Mouse (Mus musculus) G1E (cell line): ENCODE results near the gene Btbd9.

Experiments
- CTCF ChIP-seq: IDR thresholded peaks from 2 replicates; pipeline ENCODE4 v1.5.1; 2012; ENCODE audit warnings: low read depth, low read length, inconsistent platforms, mixed read lengths
- GATA1 ChIP-seq: IDR thresholded peaks from 2 replicates; pipeline ENCODE4 v1.6.1; 2012; ENCODE audit warnings: borderline replicate concordance, low read length, inconsistent platforms, mixed read lengths
- GATA2 ChIP-seq: IDR thresholded peaks from 2 replicates; pipeline ENCODE4 v1.6.1; 2012; ENCODE audit warnings: low read depth, low read length, inconsistent platforms, borderline replicate concordance
- POLR2AphosphoS5 ChIP-seq: IDR thresholded peaks from 2 replicates; pipeline ENCODE4 v1.6.1; 2012; ENCODE audit warnings: low read depth, low read length, inconsistent platforms; ENCODE audit not compliant: insufficient replicate concordance
- TAL1 ChIP-seq: conservative IDR thresholded peaks from 2 replicates; pipeline ENCODE4 v1.6.1; 2012; ENCODE audit warnings: low read depth, low read length, inconsistent platforms, mixed read lengths

GRCm38 (mm10) chr17:30512007-30512406 lies 64.3 kb downstream of the Btbd9 start:
- TF ChIP-seq CTCF (no peak), GATA1 (no peak), POLR2AphosphoS5 (no peak), TAL1 (no peak), GATA2 (no peak)
